Mouse (Mus musculus) MEL (cell line): Measurements from ENCODE around the gene Vwa8. TPM values are rescaled to one million over a fixed set of nuclear protein-coding genes. Genes with fewer than 3 reads are reported as not detected.

Source experiments
- DNase-seq: peaks from one replicate; pipeline ENCODE4 v3.0.0; 2011; ENCODE audit warnings: low read depth, low spot score
- H3K27ac ChIP-seq: 2 replicates; pipeline ENCODE4 v1.5.1; 2012; ENCODE audit warnings: low read depth, mild to moderate bottlenecking, control low read depth, low read length, moderate library complexity; ENCODE audit not compliant: control insufficient read depth
- H3K27me3 ChIP-seq, 2 experiments: fragments of 150-350 bp in 1 of 2; sonication (generic) in 1 of 2; 2 replicates each; pipeline ENCODE4 v1.6.1; 2012; ENCODE audit warnings: low read length in 2 of 2, mild to moderate bottlenecking in 2 of 2, improper control_type of control experiment in 1 of 2, moderate library complexity in 1 of 2; ENCODE audit not compliant: insufficient read depth in 2 of 2, control insufficient read depth in 1 of 2
- H3K36me3 ChIP-seq, 2 experiments: 2 replicates each; pipeline ENCODE4 v1.6.1; 2012 to 2014; ENCODE audit warnings: low read length in 2 of 2, improper control_type of control experiment in 1 of 2, inconsistent platforms in 1 of 2, mild to moderate bottlenecking in 1 of 2; ENCODE audit not compliant: insufficient read depth in 2 of 2, control insufficient read depth in 1 of 2
- H3K4me1 ChIP-seq, 2 experiments: fragments of 150-350 bp in 1 of 2; sonication (generic) in 1 of 2; 2 replicates each; pipeline ENCODE4 v1.6.1; 2012; ENCODE audit warnings: low read length in 2 of 2, improper control_type of control experiment in 1 of 2, mild to moderate bottlenecking in 1 of 2; ENCODE audit not compliant: insufficient read depth in 2 of 2, control insufficient read depth in 1 of 2
- H3K4me3 ChIP-seq, 2 experiments: fragments of 150-350 bp in 1 of 2; sonication (generic) in 1 of 2; 2 replicates each; pipeline ENCODE4 v1.5.1; 2012; ENCODE audit warnings: low read depth in 2 of 2, low read length in 2 of 2, mild to moderate bottlenecking in 2 of 2, moderate library complexity in 2 of 2, control low read depth in 1 of 2, improper control_type of control experiment in 1 of 2; ENCODE audit not compliant: control insufficient read depth in 1 of 2, insufficient read depth in 1 of 2
- H3K79me2 ChIP-seq: 2 replicates; pipeline ENCODE4 v1.6.1; 2012; ENCODE audit warnings: mild to moderate bottlenecking, low read length, moderate library complexity; ENCODE audit not compliant: control insufficient read depth, poor library complexity, insufficient read depth
- H3K9ac ChIP-seq: 2 replicates; pipeline ENCODE4 v1.6.1; 2012; ENCODE audit warnings: low read depth, mild to moderate bottlenecking, control low read depth, low read length, moderate library complexity; ENCODE audit not compliant: control insufficient read depth, poor library complexity, severe bottlenecking
- H3K9me3 ChIP-seq: fragments of 150-350 bp; sonication (generic); replicated peaks from 2 replicates; pipeline ENCODE4 v1.6.1; 2012; ENCODE audit warnings: mild to moderate bottlenecking, low read length, improper control_type of control experiment, moderate library complexity; ENCODE audit not compliant: insufficient read depth
- EP300 ChIP-seq, 2 experiments: IDR thresholded peaks; 2 replicates each; pipeline ENCODE4 v1.6.1; 2011; ENCODE audit warnings: improper control_type of control experiment in 2 of 2, low read length in 2 of 2, low read depth in 1 of 2, mild to moderate bottlenecking in 1 of 2
- GABPA ChIP-seq: IDR thresholded peaks from 2 replicates; pipeline ENCODE4 v1.6.1; 2012; ENCODE audit warnings: low read depth, mild to moderate bottlenecking, inconsistent platforms, low read length, improper control_type of control experiment, moderate library complexity
- GATA1 ChIP-seq: IDR thresholded peaks from 2 replicates; pipeline ENCODE4 v1.6.1; 2011; ENCODE audit warnings: low read depth, low read length, improper control_type of control experiment
- HCFC1 ChIP-seq: IDR thresholded peaks from 2 replicates; pipeline ENCODE4 v1.6.1; 2012; ENCODE audit warnings: low read depth, mild to moderate bottlenecking, inconsistent platforms, low read length, improper control_type of control experiment, moderate library complexity
- JUND ChIP-seq: IDR thresholded peaks from 2 replicates; pipeline ENCODE4 v1.6.1; 2011; ENCODE audit warnings: low read depth, mild to moderate bottlenecking, improper control_type of control experiment, low read length
- KAT2A ChIP-seq: conservative IDR thresholded peaks from 2 replicates; pipeline ENCODE4 v1.6.1; 2012; ENCODE audit warnings: low read depth, low read length, improper control_type of control experiment, inconsistent platforms
- MAX ChIP-seq: IDR thresholded peaks from 2 replicates; pipeline ENCODE4 v1.6.1; 2011; ENCODE audit warnings: low read length, improper control_type of control experiment
- MYB ChIP-seq: IDR thresholded peaks from 2 replicates; pipeline ENCODE4 v1.6.1; 2011; ENCODE audit warnings: mild to moderate bottlenecking, low read depth, low read length, improper control_type of control experiment
- MYC ChIP-seq: IDR thresholded peaks from 2 replicates; pipeline ENCODE4 v1.6.1; 2011; ENCODE audit warnings: low read depth, mild to moderate bottlenecking, low read length, improper control_type of control experiment, moderate library complexity
- NRF1 ChIP-seq: IDR thresholded peaks from 2 replicates; pipeline ENCODE4 v1.6.1; 2014; ENCODE audit warnings: low read depth, mild to moderate bottlenecking, inconsistent platforms, low read length, improper control_type of control experiment, moderate library complexity; ENCODE audit not compliant: poor library complexity, insufficient read depth, severe bottlenecking
- POLR2A ChIP-seq, 2 experiments: IDR thresholded peaks; 2 replicates each; pipeline ENCODE4 v1.6.1; 2011 to 2012; ENCODE audit warnings: low read length in 2 of 2, mild to moderate bottlenecking in 2 of 2, control low read depth in 1 of 2, improper control_type of control experiment in 1 of 2, low read depth in 1 of 2, moderate library complexity in 1 of 2; ENCODE audit not compliant: control insufficient read depth in 1 of 2, insufficient read depth in 1 of 2, poor library complexity in 1 of 2
- POLR2AphosphoS5 ChIP-seq: IDR thresholded peaks from 2 replicates; pipeline ENCODE4 v1.6.1; 2012; ENCODE audit warnings: low read depth, borderline replicate concordance, mild to moderate bottlenecking, inconsistent platforms, low read length, moderate library complexity, mixed read lengths
- RCOR1 ChIP-seq: IDR thresholded peaks from 2 replicates; pipeline ENCODE4 v1.6.1; 2012; ENCODE audit warnings: low read depth, mild to moderate bottlenecking, inconsistent platforms, low read length, improper control_type of control experiment
- TBP ChIP-seq: IDR thresholded peaks from 2 replicates; pipeline ENCODE4 v1.8.0; 2011; ENCODE audit warnings: low read depth, low read length, improper control_type of control experiment
- USF1 ChIP-seq: IDR thresholded peaks from 2 replicates; pipeline ENCODE4 v1.6.1; 2014; ENCODE audit warnings: low read depth, mild to moderate bottlenecking, inconsistent platforms, low read length, improper control_type of control experiment, moderate library complexity
- ZKSCAN1 ChIP-seq: IDR thresholded peaks from 2 replicates; pipeline ENCODE4 v1.6.1; 2012; ENCODE audit warnings: low read depth, mild to moderate bottlenecking, inconsistent platforms, low read length, improper control_type of control experiment, moderate library complexity
- ZNF384 ChIP-seq: IDR thresholded peaks from 2 replicates; pipeline ENCODE4 v1.6.1; 2012; ENCODE audit warnings: low read depth, mild to moderate bottlenecking, inconsistent platforms, low read length, improper control_type of control experiment
- polyA plus RNA-seq, 2 experiments: library from polyadenylated mRNA; stranded (reverse) in 1 of 2; unstranded in 1 of 2; fragments of >175 nt in 1 of 2; fragments of >200 nt in 1 of 2; gene quantifications; 2 replicates each; pipeline versions ENCODE4 v1.2.1 to v1.2.4; 2012; ENCODE audit warnings: low replicate concordance in 2 of 2, low read depth in 1 of 2; ENCODE audit not compliant: insufficient read length in 2 of 2, insufficient read depth in 1 of 2, missing spikeins in 1 of 2
- total RNA-seq: library from RNA; depleted of rRNA; stranded (reverse); fragments of 300-350 nt; gene quantifications from 2 replicates; pipeline ENCODE4 v1.2.3, GENCODE M21; 2012

The Vwa8 gene
- total and polyA plus RNA-seq, 3 experiments, result 12.4 to 19.6 TPM; not detected in 1

DNA sequence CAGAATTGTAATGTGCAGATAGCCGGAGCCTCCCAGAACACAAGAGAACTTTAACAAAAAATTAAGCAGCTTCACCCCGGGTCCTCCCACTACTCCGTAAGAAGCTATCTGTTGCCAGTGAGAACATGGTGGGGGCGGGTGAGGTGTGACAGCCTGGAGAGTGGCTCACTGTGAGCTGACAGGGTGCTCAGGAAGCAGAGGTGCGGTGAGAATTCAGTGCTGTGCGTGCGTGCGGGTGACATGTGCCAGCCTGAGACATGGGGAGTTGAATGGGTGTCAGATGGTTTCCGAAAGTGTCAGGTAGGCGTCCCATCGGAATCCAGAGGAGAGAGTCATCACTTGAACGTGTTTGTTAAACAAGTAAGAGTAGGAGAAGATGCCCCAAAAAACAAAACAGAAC, 390.6 kb downstream of the Vwa8 start:
- no peaks in the 10 kb centered on the region for H3K36me3 ChIP-seq
- no peak overlapping the region for H3K9ac ChIP-seq
- no peak overlapping the region for H3K4me3 ChIP-seq
- H3K79me2 ChIP-seq, result no peaks in the 10 kb centered on the region
- H3K27ac ChIP-seq, result no peak overlapping the region
- H3K4me1 ChIP-seq, result no peaks in the 10 kb centered on the region
- no peaks in the 10 kb centered on the region; a peak in 1 of 4 replicates for H3K27me3 ChIP-seq
- H3K9me3 ChIP-seq, result no peaks in the 10 kb centered on the region
- TF ChIP-seq MAX (no peak), JUND (no peak), KAT2A (no peak), USF1 (no peak), POLR2AphosphoS5 (no peak), ZKSCAN1 (no peak), GABPA (no peak), TBP (no peak), POLR2A (IDR thresholded peaks at IDR 0.05; ENCODE audit: control insufficient read depth in 1 of 2, insufficient read depth in 1 of 2, low read depth in 1 of 2, low read length in 2 of 2, poor library complexity in 1 of 2) (no peak)
- DNase-seq, result no peak

DNA sequence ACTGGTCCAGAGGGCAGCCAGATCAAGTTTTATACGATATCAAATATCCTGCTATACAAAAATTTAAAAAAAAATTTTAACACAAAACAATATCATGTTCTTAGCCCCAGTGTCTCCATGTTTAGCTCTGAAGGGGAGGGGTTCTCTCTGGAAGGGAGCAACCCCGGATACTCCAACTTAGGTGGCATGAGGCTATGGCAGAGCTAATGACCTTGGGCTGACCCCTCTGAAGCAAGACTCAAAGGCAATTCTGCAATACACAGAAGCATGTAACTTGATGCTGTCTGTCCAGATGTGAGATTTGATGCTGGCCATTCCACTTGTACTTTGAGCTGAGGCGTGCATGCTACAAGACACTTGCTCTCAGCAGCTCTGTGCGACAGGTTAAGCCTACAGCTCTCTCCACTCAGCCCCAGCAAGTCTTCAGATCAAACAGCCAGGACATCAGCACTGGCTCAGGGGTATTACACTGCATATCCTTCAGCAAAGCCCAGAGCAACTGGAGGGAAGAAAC, 392.3 kb downstream of the Vwa8 start:
- Histone ChIP-seq H3K9me3 (no peaks in the 10 kb centered on the region), H3K4me1 (no peaks in the 10 kb centered on the region), H3K79me2 (no peaks in the 10 kb centered on the region), H3K36me3 (no peaks in the 10 kb centered on the region), H3K27me3 (no peaks in the 10 kb centered on the region; a peak in 1 of 4 replicates), H3K9ac (no peak overlapping the region), H3K4me3 (no peak overlapping the region), H3K27ac (no peak overlapping the region)
- TF ChIP-seq ZNF384 (no peak), MAX (no peak), MYC (no peak), RCOR1 (no peak), NRF1 (no peak), ZKSCAN1 (no peak), GATA1 (no peak), MYB (no peak), HCFC1 (no peak), GABPA (no peak), EP300 (IDR thresholded peaks at IDR 0.05; ENCODE audit: low read depth in 1 of 2, low read length in 2 of 2) (no peak)
- no peak for DNase-seq
